Mouse (Mus musculus) thymus, adult 2 months (tissue): Measurements from ENCODE around the gene Fndc3b.

Experiments
- CTCF ChIP-seq: fragments of 200-500 bp; IDR thresholded peaks from 2 replicates; pipeline ENCODE4 v1.5.1; 2012; ENCODE audit warnings: mild to moderate bottlenecking, control low read depth, low read length, moderate library complexity, borderline replicate concordance; ENCODE audit not compliant: control insufficient read depth, poor library complexity, insufficient read depth; ENCODE audit errors: extremely low read depth
- POLR2A ChIP-seq: fragments of 200-500 bp; IDR thresholded peaks from 2 replicates; pipeline ENCODE4 v1.6.1; 2012; ENCODE audit warnings: mild to moderate bottlenecking, low read length, control low read depth, moderate library complexity; ENCODE audit not compliant: control insufficient read depth, poor library complexity, insufficient read depth; ENCODE audit errors: extremely low read depth

- TF ChIP-seq CTCF: no peak
- TF ChIP-seq POLR2A: no peak
These were observed 32.4 kb upstream of the Fndc3b start for GRCm38 (mm10) chr3:27743271-27744145.
